Mouse (Mus musculus) frontal cortex, adult (tissue): Measurements from ENCODE around the gene Rbfox3.

ENCODE experiments used
- ATAC-seq: cut with Nextera tagmentation; 2 replicates; pipeline ENCODE4 v1.9.2; 2017; ENCODE audit warnings: mild to moderate bottlenecking, moderate library complexity, mixed read lengths; ENCODE audit not compliant: low TSS enrichment

The Rbfox3 gene

GRCm38 (mm10) chr11:118443201-118443970 lies 468.0 kb downstream of the Rbfox3 start:
- no peak for ATAC-seq

GRCm38 (mm10) chr11:118442691-118443090 lies 468.7 kb downstream of the Rbfox3 start:
- ATAC-seq, result no peak
